Mouse (Mus musculus) erythroid progenitor cell, adult 5-6 weeks (primary cell): ENCODE data around the gene Kctd20. TPM values are rescaled to one million over a fixed set of nuclear protein-coding genes. Genes with fewer than 3 reads are reported as not detected.

Source experiments
- ATAC-seq: replicated peaks from 2 replicates; pipeline ENCODE4 v1.8.0; 2016; ENCODE audit warnings: moderate number of reproducible peaks, mild to moderate bottlenecking, moderate TSS enrichment, inconsistent platforms; ENCODE audit not compliant: poor library complexity, low FRiP score, severe bottlenecking
- total RNA-seq, 2 experiments: library from RNA; stranded (forward) in 1 of 2; stranded (reverse) in 1 of 2; fragments of 150-400 nt in 1 of 2; fragments of 186-747, 209-891 nt in 1 of 2; gene quantifications; 2 replicates each; pipeline versions ENCODE4 v1.2.3 to v1.2.4; 2015 to 2017; ENCODE audit warnings: low replicate concordance in 2 of 2

The Kctd20 gene
- total RNA-seq, 2 experiments from 2014 or later, result 88.4 to 128 TPM

DNA sequence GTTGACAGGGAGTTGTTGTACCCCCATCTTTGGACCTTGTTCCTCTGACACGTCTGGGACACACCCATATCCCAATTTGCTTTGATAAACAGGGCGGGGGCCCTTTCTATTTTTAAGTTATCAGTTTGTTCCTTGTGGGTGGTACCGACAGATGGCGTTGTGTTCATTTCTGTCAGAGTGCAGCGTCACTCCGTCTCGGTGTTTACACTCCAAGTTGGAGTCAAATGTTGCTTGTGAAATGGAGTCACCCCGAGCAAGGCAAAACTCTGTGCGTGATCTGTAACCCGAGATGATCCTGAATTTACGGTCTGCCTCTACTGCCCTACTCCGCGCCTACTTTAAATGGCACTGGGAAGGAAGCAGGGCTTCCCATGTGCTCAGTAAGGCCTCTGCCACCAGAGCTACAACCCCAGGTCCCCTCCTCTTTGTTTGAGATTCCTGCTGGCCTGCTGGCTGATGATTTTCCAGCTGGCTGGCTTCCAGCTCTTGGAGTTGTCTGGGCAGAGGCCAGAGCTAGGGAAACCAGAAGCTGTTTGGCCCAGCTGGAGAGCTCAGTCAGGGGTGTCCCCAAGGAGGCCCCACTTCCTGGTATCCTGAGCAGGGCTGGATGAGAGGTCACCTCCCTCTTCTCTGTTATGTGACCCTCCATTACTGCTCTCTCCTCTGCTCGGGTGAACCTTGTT lies 21.2 kb upstream of the Kctd20 start:
- peak; percentile 85 for ATAC-seq

- ATAC-seq, result no peak
These were observed 20.1 kb upstream of the Kctd20 start for GRCm38 (mm10) chr17:28931436-28932211.

- no peak for ATAC-seq
These were observed 19.5 kb upstream of the Kctd20 start for GRCm38 (mm10) chr17:28932274-28932673.

DNA sequence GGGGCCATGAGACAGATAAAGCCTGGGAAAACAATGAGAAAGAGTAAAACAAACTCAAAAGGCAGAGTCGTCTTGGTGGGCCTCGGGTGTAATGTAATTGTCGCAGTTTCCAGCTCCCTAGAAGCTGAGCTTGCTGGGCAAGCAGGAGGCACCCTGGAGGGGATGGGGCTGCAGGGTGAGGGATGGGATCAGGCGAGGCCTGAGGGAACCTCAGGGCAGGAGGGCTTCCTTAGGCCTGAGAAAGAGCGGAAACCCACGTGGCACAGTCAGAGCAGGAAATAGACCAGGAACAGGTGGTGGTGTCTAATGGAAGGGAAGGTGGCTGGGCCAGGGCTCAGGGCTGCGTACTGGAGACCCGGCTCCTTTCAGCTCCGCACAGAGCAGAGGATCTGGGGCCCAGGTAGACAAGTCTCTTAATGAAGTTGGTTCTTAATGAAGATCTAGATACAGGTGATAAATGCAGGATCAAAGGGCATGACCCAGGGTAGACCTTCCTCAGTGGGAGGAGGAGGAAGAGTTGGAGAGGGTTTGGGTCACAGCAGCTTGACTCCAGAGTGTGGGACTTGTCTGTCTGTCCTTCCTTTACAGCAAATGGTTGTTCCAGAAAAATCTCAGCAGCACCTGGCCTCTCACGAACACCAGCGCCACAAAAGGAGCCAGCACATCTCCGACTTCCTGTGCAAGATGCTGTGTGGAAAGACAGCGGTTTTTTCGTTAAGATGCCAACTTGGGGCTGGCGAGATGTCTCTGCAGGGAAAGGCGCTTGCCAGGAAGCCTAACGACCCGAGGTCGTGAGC lies 17.4 kb upstream of the Kctd20 start:
- no peak for ATAC-seq

- peak; percentile 43; the same call in 1 of the 2 replicates for ATAC-seq
These were observed 15.6 kb upstream of the Kctd20 start for GRCm38 (mm10) chr17:28936133-28936532.

- ATAC-seq, result peak; percentile 59; the same call in 1 of the 2 replicates
These were observed 15.0 kb upstream of the Kctd20 start for GRCm38 (mm10) chr17:28936622-28937345.

- no peak for ATAC-seq
These were observed 10.8 kb upstream of the Kctd20 start for GRCm38 (mm10) chr17:28940776-28941555.

DNA sequence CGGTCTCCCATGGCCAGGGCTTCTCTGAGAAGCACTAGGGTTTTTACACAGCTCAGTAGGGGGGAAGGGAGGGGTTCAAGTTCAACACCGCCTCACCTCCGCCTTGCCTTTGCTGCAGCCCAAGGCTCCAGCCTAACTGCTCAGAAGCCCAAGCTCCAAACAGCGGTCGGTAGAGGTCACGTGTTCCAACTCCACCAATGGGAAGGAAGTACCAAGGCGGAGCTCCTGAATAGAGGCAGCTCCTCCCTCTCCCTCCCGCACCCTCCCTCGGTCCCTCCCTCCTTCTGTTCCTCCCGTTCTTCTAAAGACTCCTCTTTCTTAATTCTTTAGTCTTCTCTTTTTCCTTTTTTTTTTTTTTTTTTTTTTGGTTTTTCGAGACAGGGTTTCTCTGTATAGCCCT lies 9.6 kb upstream of the Kctd20 start:
- ATAC-seq, result peak; percentile 94

DNA sequence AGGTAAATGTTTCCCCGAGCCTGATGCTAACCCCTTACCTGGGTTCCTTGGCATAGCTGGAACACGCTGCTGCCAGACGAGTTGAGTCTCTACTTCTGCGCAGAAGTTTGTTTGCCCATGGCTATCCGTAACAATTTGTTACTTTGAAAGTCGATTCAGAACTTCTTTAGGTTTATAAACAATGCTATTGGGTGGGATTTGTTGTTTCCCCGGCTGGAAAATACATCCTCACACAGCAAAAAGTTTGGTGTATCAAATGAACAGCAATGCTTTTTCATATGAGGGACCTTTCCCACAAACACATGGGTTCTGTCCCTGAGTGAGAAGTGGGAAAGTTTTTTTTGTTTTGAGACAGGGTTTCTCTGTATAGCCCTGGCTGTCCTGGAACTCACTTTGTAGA lies 8.0 kb upstream of the Kctd20 start, which contains the start of gene Pxt1:
TSS of gene Pxt1 (minus strand) at position 101 of the 400 bp plus-strand sequence.
- ATAC-seq, result no peak

GRCm38 (mm10) chr17:28944481-28944880 lies 7.3 kb upstream of the Kctd20 start:
- no peak for ATAC-seq

- ATAC-seq, result no peak
These were observed 4.5 kb upstream of the Kctd20 start for GRCm38 (mm10) chr17:28947011-28947939.

DNA sequence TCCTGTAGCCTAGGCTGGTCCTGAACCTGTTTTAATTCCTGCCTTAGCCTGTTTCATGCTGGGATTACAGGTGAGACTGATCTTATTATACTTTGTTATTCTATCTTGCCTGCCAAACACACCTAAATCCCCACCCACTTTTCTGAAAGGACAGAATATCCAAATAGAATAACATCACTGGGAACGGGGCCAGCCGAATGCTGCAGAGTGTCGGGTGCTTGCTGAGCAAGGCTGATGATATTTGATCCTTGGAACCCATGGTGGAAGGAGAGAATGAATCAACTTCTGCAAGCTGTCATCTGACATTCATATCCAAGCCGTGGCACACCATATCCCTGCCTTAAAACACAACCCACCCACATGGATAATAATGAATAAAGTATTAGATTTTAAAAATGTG lies 3.1 kb upstream of the Kctd20 start:
- no peak for ATAC-seq

GRCm38 (mm10) chr17:28950751-28951150 lies 999 bp upstream of the Kctd20 start:
- ATAC-seq, result no peak

- ATAC-seq, result peak; percentile 21
These were observed 1.5 kb downstream of the Kctd20 start for GRCm38 (mm10) chr17:28953251-28953650.

- no peak for ATAC-seq
These were observed 2.7 kb downstream of the Kctd20 start for GRCm38 (mm10) chr17:28954416-28954815.

- ATAC-seq, result no peak
These were observed 8.8 kb downstream of the Kctd20 start for GRCm38 (mm10) chr17:28960597-28960996.

- ATAC-seq, result no peak
These were observed 9.8 kb downstream of the Kctd20 start for GRCm38 (mm10) chr17:28961596-28961995.

GRCm38 (mm10) chr17:28967021-28967610 lies 15.4 kb downstream of the Kctd20 start:
- no peak for ATAC-seq
